15 mouse cellular contexts compared by ENCODE assay signal in genomic region chr14:21670422-21671006, GRCm38 (mm10). TPM values are rescaled to one million over a fixed set of nuclear protein-coding genes. Genes with fewer than 3 reads are reported as not detected.
DNase-seq lines count a peak whose midpoint lies in the region; ATAC-seq and TF ChIP-seq lines count a peak whose summit lies in the region.
"Not testable (repeated sequence)": the region's sequence is repeated elsewhere in the genome, so short reads cannot be mapped to it uniquely, and the experiment has no call there.
"Had no signal": no experiment of that assay in that cellular context is flagged by ENCODE, and none has a peak within 500 bp of the region (broad histone marks: within the 10 kb centered on the region; RNA-seq: fewer than 3 reads in every experiment).

No protein-coding gene starts in this region.

- WGBS in forebrain, embryonic 13.5 days, result 87% methylated on average over 15 of the region's 15 CpGs
- 76% methylated on average over 15 of the region's 15 CpGs for whole genome bisulfite sequencing in forebrain, postnatal 0 days
- 84% methylated on average over 15 of the region's 15 CpGs for WGBS in hindbrain, embryonic 15.5 days
- WGBS in midbrain, embryonic 15.5 days, result 90% methylated on average over 15 of the region's 15 CpGs

- peak overlapping the region; percentile 50 for H3K4me3 ChIP-seq in E14TG2a.4 (replicated peaks; ENCODE audit: low read length)
- not testable (repeated sequence) for H3K4me3 ChIP-seq in forebrain, embryonic 13.5 days; forebrain, postnatal 0 days (ENCODE audit: low read depth, low read length); hindbrain, embryonic 15.5 days; layer of hippocampus, adult 2 months; midbrain, embryonic 15.5 days

- not testable (repeated sequence) for H3K9me3 ChIP-seq in E14TG2a.4 (ENCODE audit: low read length); forebrain, embryonic 13.5 days (replicated peaks); forebrain, postnatal 0 days (ENCODE audit: low read length); hindbrain, embryonic 15.5 days; midbrain, embryonic 15.5 days

- H3K27ac ChIP-seq in forebrain, embryonic 13.5 days; forebrain, postnatal 0 days (ENCODE audit: low read depth, low read length); midbrain, embryonic 15.5 days: not testable (repeated sequence)
- H3K27ac ChIP-seq in hindbrain, embryonic 15.5 days (replicated peaks), result peak overlapping the region; percentile 52; the same call in 1 of the 2 replicates
- H3K27ac ChIP-seq in layer of hippocampus, adult 2 months, result peak overlapping the region; percentile 33; the same call in 1 of the 2 replicates

- H3K27me3 ChIP-seq in E14TG2a.4 (ENCODE audit: insufficient read depth, low read length); forebrain, embryonic 13.5 days; forebrain, postnatal 0 days (ENCODE audit: insufficient read depth, low read length); hindbrain, embryonic 15.5 days; midbrain, embryonic 15.5 days (replicated peaks): not testable (repeated sequence)

- H3K4me1 ChIP-seq in E14TG2a.4 (replicated peaks; ENCODE audit: low read depth, low read length), result peaks cover 91% of the 10 kb centered on the region
- peaks cover 14% of the 10 kb centered on the region; the same call in 1 of the 2 replicates for H3K4me1 ChIP-seq in forebrain, embryonic 13.5 days
- H3K4me1 ChIP-seq in forebrain, postnatal 0 days (ENCODE audit: insufficient read depth); hindbrain, embryonic 15.5 days (replicated peaks); midbrain, embryonic 15.5 days: not testable (repeated sequence)

- H3K9ac ChIP-seq in forebrain, embryonic 13.5 days; forebrain, postnatal 0 days; hindbrain, embryonic 15.5 days; midbrain, embryonic 15.5 days: not testable (repeated sequence)

- peaks cover 71% of the 10 kb centered on the region for H3K36me3 ChIP-seq in E14TG2a.4 (ENCODE audit: insufficient read depth, low read length)
- H3K36me3 ChIP-seq in forebrain, embryonic 13.5 days (ENCODE audit: poor library complexity, severe bottlenecking), result peaks cover 68% of the 10 kb centered on the region
- H3K36me3 ChIP-seq in forebrain, postnatal 0 days (ENCODE audit: insufficient read depth), result peaks cover 44% of the 10 kb centered on the region
- peaks cover 36% of the 10 kb centered on the region for H3K36me3 ChIP-seq in hindbrain, embryonic 15.5 days
- peaks cover 25% of the 10 kb centered on the region for H3K36me3 ChIP-seq in midbrain, embryonic 15.5 days (replicated peaks)

- TF ChIP-seq CTCF in E14TG2a.4 (conservative IDR thresholded peaks at IDR 0.05; ENCODE audit: low read length); forebrain, postnatal 0 days (IDR thresholded peaks at IDR 0.05; ENCODE audit: low read depth); layer of hippocampus, adult 2 months (conservative IDR thresholded peaks at IDR 0.05): not testable (repeated sequence)

- 0 out of 2 replicates have a peak, but pooled peaks have one; percentile 28 for ATAC-seq in forebrain, embryonic 13.5 days
- ATAC-seq in forebrain, postnatal 0 days, result peak; percentile 34
- ATAC-seq in hindbrain, embryonic 15.5 days (ENCODE audit: low FRiP score, low read depth), result peak; percentile 56
- 0 out of 2 replicates have a peak, but pooled peaks have one; percentile 14 for ATAC-seq in midbrain, embryonic 15.5 days (replicated peaks)

- not testable (repeated sequence) for H3K4me2 ChIP-seq in forebrain, embryonic 13.5 days; forebrain, postnatal 0 days (ENCODE audit: low read depth); hindbrain, embryonic 15.5 days; midbrain, embryonic 15.5 days

- DNase-seq in forebrain, postnatal 0 days; layer of hippocampus, adult 2 months (ENCODE audit: low spot score in 2 of 2): not testable (repeated sequence)

RNA-seq across cellular contexts. Expression of gene Dupd1, which starts 43.9 kb away (rescaled TPM):
- polyA plus RNA-seq in forebrain, embryonic 13.5 days (2015; fragmentation: Nextera tagmentation; extraction: Ambion mirVana), result not detected in 2 replicates
- total RNA-seq in forebrain, postnatal 0 days (2014; rRNA removed), result 0.24 TPM in 1 of 2 replicates, not detected in the other
- polyA plus RNA-seq in forebrain, postnatal 0 days (2015; fragmentation: Nextera tagmentation; extraction: Ambion mirVana), result 0.33 and 0.35 TPM in 2 replicates
- 0.26 TPM in 1 of 2 replicates, not detected in the other for polyA plus RNA-seq in hindbrain, embryonic 15.5 days (2015; fragmentation: Nextera tagmentation; extraction: Ambion mirVana)
- under 1 TPM in 1 of 2 experiments, not detected in 1; 0.42 TPM for total RNA-seq in layer of hippocampus, adult 2 months (2021)
- polyA plus RNA-seq in midbrain, embryonic 15.5 days (2015; fragmentation: Nextera tagmentation; extraction: Ambion mirVana), result 0.15 TPM in 1 of 2 replicates, not detected in the other
- total RNA-seq: G1E; granulocyte monocyte progenitor cell, adult 5-6 weeks; heart, postnatal 25 days; hematopoietic stem cell, adult 5-6 weeks had no signal
- polyA plus RNA-seq: embryonic facial prominence, embryonic 15.5 days; forebrain, embryonic 12.5 days; G1E; heart, embryonic 11.5 days; intestine, embryonic 15.5 days; Patski had no signal
